10 mouse cellular contexts compared by ENCODE assay signal in the genomic region with DNA sequence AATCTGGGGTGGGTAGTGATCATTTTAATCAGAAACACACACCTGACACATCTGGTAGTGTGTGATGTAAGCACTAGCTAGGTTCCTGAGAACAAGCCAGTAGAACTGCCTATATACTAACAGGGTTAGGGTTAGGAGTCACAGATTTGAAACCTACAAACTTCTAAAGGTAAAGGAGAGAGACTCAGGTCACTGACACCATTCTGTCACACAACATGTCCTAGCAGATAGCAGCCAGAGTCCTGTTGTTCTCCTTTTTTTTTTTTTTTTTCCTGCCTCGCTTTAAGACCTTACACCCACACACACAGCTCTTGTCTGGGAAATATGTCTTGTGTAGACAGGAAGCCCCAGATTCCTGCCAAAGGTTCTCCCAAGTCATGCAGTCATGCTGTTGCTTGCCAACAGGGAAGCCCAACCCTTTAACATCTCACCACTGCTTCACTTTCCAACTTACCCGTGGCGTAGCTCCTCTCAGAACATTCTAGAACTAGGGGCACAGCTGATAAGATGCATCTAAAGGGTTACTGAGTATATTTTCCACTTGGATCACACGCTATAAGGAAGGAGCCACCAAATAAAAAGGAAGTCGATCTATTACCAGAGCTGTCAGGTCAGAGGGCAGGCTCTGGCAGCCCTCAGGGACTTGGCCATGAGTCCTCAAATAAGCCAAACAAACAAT. TPM values are rescaled to one million over a fixed set of nuclear protein-coding genes. Genes with fewer than 3 reads are reported as not detected.
A peak's percentile ranks its signal among the peaks of the same experiment; 100 is the strongest.
DNase-seq lines count a peak whose midpoint lies in the region; ATAC-seq lines count a peak whose summit lies in the region.
"Had no signal": no experiment of that assay in that cellular context is flagged by ENCODE, and none has a peak within 500 bp of the region (broad histone marks: within the 10 kb centered on the region; RNA-seq: fewer than 3 reads in every experiment).

No protein-coding gene starts in this region.

- H3K4me1 ChIP-seq in kidney, embryonic 15.5 days = 0 out of 2 replicates have a peak, but pooled peaks cover 3% of the 10 kb centered on the region
- H3K4me1 ChIP-seq: neural tube, embryonic 15.5 days had no signal

- no peak overlapping the region for H3K4me3 ChIP-seq in kidney, embryonic 15.5 days (replicated peaks)
- H3K4me3 ChIP-seq: neural tube, embryonic 15.5 days had no signal

- no peaks in the 10 kb centered on the region for H3K27me3 ChIP-seq in kidney, embryonic 15.5 days
- H3K27me3 ChIP-seq: neural tube, embryonic 15.5 days had no signal

- WGBS in kidney, embryonic 15.5 days = 61% methylated on average over 5 of the region's 5 CpGs

- no peaks in the 10 kb centered on the region for H3K36me3 ChIP-seq in kidney, embryonic 15.5 days
- H3K36me3 ChIP-seq: neural tube, embryonic 15.5 days had no signal

- peak; percentile 52 for DNase-seq in kidney, adult 18-20 months
- DNase-seq in fibroblast of lung, adult 2 months (ENCODE audit: low read depth) = peak; percentile 79
- peak; percentile 44 to 70 for DNase-seq in kidney, adult 8-10 months
- peak; percentile 89 for DNase-seq in skeletal muscle tissue, adult 2 months (ENCODE audit: low read depth, low spot score)
- DNase-seq in right cerebral cortex, postnatal 25 days = no peak
- no peak for DNase-seq in left cerebral cortex, postnatal 36 days (ENCODE audit: low spot score in 2 of 2)
- DNase-seq in left cerebral cortex, adult 8-10 months (ENCODE audit: low spot score in 2 of 2) = no peak
- DNase-seq: left cerebral cortex, postnatal 4 days had no signal

- H3K9me3 ChIP-seq in kidney, embryonic 15.5 days (replicated peaks) = no peaks in the 10 kb centered on the region
- H3K9me3 ChIP-seq: neural tube, embryonic 15.5 days had no signal

- H3K27ac ChIP-seq in kidney, embryonic 15.5 days = no peak overlapping the region
- H3K27ac ChIP-seq: neural tube, embryonic 15.5 days had no signal

- no peak overlapping the region for H3K4me2 ChIP-seq in kidney, embryonic 15.5 days
- H3K4me2 ChIP-seq: neural tube, embryonic 15.5 days had no signal

- no peak overlapping the region for H3K9ac ChIP-seq in kidney, embryonic 15.5 days
- H3K9ac ChIP-seq: neural tube, embryonic 15.5 days had no signal

- no peak for ATAC-seq in kidney, embryonic 15.5 days (replicated peaks; ENCODE audit: low FRiP score)

- intact Hi-C loops in left cerebral cortex, postnatal 36 days (cut with DNase I) = no loop called here

RNA-seq across cellular contexts. Expression of a gene that starts 45.8 kb away (rescaled TPM):
- polyA plus RNA-seq in kidney, embryonic 15.5 days (2015; fragmentation: Nextera tagmentation; extraction: Ambion mirVana) = 9.7 and 11.6 TPM in 2 replicates
- 10 to 100 TPM; 17.0 to 26.0 TPM for total RNA-seq in left cerebral cortex, postnatal 36 days (2021)
- total RNA-seq in left cerebral cortex, adult 8-10 months (2022) = 10 to 100 TPM; 15.1 to 23.2 (median 17.4) TPM

Comparison
In these comparisons a context has a peak if more than half of its experiments do, and no peak if none do; other contexts are left out.
1. DNase-seq: peak in kidney, adult 18-20 months (single experiment), fibroblast of lung, adult 2 months (single experiment), kidney, adult 8-10 months (2 of 2) and skeletal muscle tissue, adult 2 months (single experiment); none in right cerebral cortex, postnatal 25 days (single experiment), left cerebral cortex, postnatal 36 days (0 of 2) and left cerebral cortex, adult 8-10 months (0 of 2).